Mouse (Mus musculus): ENCODE results near the gene Ano6. TPM values are rescaled to one million over a fixed set of nuclear protein-coding genes. Genes with fewer than 3 reads are reported as not detected.

Gene Ano6
- polyA plus RNA-seq, 1 experiment from 2014 or later: 35.2 TPM

DNA sequence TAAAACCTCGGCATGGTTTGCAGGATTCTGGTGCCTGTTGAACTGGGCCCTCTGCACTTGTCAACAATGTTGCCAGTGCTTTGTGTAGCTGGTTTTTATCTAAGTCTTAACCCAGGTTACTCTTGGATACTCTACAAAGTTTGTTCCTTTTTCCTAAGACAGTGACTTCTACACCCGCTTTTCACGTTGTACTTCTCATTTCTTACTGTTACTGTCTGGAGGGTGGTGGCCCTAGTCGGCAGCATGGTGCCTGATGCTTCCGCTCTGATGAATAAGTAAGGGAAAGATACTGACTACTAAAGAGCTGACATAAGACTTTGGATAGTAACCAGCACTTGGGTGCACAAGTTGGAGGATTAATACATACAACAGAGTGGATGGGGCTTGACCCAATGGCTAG is 9.0 kb downstream of the Ano6 start:
- Histone ChIP-seq H3K9me3 (replicated peaks; ENCODE audit: low read length) (no peaks in the 10 kb centered on the region), H3K4me3 (replicated peaks; ENCODE audit: low read depth, low read length) (no peak overlapping the region), H3K27me3 (ENCODE audit: insufficient read depth, low read length) (no peaks in the 10 kb centered on the region), H3K27ac (no peak overlapping the region), H3K9ac (ENCODE audit: low read depth, low read length) (no peak overlapping the region), H3K4me2 (ENCODE audit: low read length) (no peak overlapping the region), H3K36me3 (ENCODE audit: insufficient read depth, low read length) (no peaks in the 10 kb centered on the region; the same call in 1 of the 2 replicates), H3K4me1 (replicated peaks; ENCODE audit: insufficient read depth, low read length) (peaks cover 43% of the 10 kb centered on the region)
- ATAC-seq (replicated peaks; ENCODE audit: low FRiP score, low read depth) (no peak), DNase-seq (ENCODE audit: low spot score) (no peak)
- WGBS: 94% methylated on average over 5 of the region's 5 CpGs
- no peak for TF ChIP-seq CTCF (IDR thresholded peaks at IDR 0.05; ENCODE audit: low read depth)

DNA sequence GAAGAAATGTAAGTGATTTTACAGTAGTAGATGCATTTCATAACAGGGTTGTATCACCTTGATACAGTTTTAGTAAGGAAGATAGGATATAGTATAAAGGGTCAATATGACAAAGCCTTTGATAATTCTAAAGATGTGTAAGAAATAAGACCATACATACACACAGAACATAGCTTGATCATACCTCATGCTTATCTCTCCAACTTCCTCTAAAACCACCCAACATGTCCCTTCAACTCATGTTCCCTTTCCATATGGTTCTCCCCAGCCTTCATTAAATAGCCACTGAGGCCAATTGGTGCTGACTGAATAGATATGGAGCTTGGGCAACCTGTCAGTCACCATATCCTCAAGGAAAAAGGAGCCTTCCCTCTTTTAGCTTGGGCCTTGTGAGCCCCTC is 9.4 kb downstream of the Ano6 start:
- Histone ChIP-seq H3K4me1 (replicated peaks; ENCODE audit: insufficient read depth, low read length) (peaks cover 43% of the 10 kb centered on the region), H3K9me3 (replicated peaks; ENCODE audit: low read length) (no peaks in the 10 kb centered on the region), H3K36me3 (ENCODE audit: insufficient read depth, low read length) (no peaks in the 10 kb centered on the region; the same call in 1 of the 2 replicates), H3K27me3 (ENCODE audit: insufficient read depth, low read length) (no peaks in the 10 kb centered on the region), H3K9ac (ENCODE audit: low read depth, low read length) (no peak overlapping the region), H3K4me2 (ENCODE audit: low read length) (no peak overlapping the region), H3K27ac (no peak overlapping the region), H3K4me3 (replicated peaks; ENCODE audit: low read depth, low read length) (no peak overlapping the region)
- TF ChIP-seq CTCF (IDR thresholded peaks at IDR 0.05; ENCODE audit: low read depth): no peak
- no peak for ATAC-seq (replicated peaks; ENCODE audit: low FRiP score, low read depth)
- DNase-seq (ENCODE audit: low spot score): no peak

DNA sequence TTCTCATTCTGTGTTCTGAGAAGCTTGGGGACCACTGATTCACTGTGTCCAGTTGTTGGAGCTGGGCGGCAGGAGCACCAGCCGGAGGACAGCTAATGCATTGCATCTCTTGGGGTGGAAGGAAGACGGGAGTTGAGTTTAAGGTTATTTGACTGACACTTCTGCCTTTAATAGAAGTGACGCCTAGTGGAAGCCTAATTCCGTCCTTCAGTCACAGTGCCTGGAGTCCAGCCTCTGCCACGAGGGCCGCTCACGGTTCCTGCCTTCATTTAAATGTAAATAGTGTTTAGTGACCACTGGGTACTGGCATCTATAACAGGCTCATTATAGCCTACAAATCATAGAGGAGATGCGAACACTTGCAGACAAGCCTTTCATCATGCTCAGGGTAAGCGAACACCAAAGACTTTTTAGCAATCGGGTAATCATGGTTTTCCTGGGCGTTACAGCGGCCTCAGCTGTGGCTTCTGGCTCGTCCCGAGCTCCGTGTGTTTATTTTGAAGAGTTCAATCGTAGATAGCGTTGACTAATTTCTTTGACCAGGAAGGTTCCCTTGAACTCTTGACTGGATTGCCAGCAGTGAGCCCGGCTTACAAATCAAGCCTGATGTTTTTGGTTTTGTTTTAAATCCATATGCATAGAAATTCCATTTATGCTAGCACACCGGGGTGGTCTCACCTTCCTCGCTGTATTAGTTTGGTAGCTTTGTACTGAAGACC is 10.8 kb downstream of the Ano6 start:
- H3K4me1 ChIP-seq (replicated peaks; ENCODE audit: insufficient read depth, low read length): peaks cover 37% of the 10 kb centered on the region
- H3K9me3 ChIP-seq (replicated peaks; ENCODE audit: low read length): no peaks in the 10 kb centered on the region
- no peak overlapping the region for H3K9ac ChIP-seq (ENCODE audit: low read depth, low read length)
- DNase-seq (ENCODE audit: low spot score) (no peak), ATAC-seq (replicated peaks; ENCODE audit: low FRiP score, low read depth) (no peak)
- no peak overlapping the region for H3K4me3 ChIP-seq (replicated peaks; ENCODE audit: low read depth, low read length)
- no peaks in the 10 kb centered on the region for H3K27me3 ChIP-seq (ENCODE audit: insufficient read depth, low read length)
- no peak for TF ChIP-seq CTCF (IDR thresholded peaks at IDR 0.05; ENCODE audit: low read depth)
- H3K36me3 ChIP-seq (ENCODE audit: insufficient read depth, low read length): no peaks in the 10 kb centered on the region; the same call in 1 of the 2 replicates
- WGBS: 82% methylated on average over 21 of the region's 21 CpGs
- H3K27ac ChIP-seq: no peak overlapping the region
- no peak overlapping the region for H3K4me2 ChIP-seq (ENCODE audit: low read length)

DNA sequence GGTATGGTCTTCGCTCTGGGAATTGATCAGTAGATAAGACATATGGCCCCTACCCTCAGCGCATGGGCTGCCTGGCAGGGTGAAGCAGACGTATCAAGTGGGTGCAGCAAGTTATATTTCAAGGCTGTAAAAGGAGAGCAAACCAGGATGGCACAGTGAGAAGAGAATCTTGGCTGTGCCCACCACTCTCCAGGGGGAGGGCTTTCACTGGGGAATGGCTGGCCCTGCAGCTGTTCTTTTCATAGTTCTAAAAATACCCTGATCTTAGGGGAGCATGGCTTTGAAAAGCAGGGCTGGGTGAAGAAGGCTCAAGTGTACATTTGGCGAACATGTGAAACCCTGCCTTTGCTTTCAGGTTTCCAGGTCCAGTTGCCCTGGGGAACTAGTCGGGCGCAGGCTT is 11.5 kb downstream of the Ano6 start:
- H3K27me3 ChIP-seq (ENCODE audit: insufficient read depth, low read length): no peaks in the 10 kb centered on the region
- peaks cover 37% of the 10 kb centered on the region for H3K4me1 ChIP-seq (replicated peaks; ENCODE audit: insufficient read depth, low read length)
- no peak overlapping the region for H3K4me2 ChIP-seq (ENCODE audit: low read length)
- H3K4me3 ChIP-seq (replicated peaks; ENCODE audit: low read depth, low read length): no peak overlapping the region
- no peak overlapping the region for H3K27ac ChIP-seq
- WGBS: 78% methylated on average over 6 of the region's 6 CpGs
- no peak for TF ChIP-seq CTCF (IDR thresholded peaks at IDR 0.05; ENCODE audit: low read depth)
- H3K36me3 ChIP-seq (ENCODE audit: insufficient read depth, low read length): no peaks in the 10 kb centered on the region; the same call in 1 of the 2 replicates
- no peak for DNase-seq (ENCODE audit: low spot score)
- ATAC-seq (replicated peaks; ENCODE audit: low FRiP score, low read depth): no peak
- H3K9ac ChIP-seq (ENCODE audit: low read depth, low read length): no peak overlapping the region
- H3K9me3 ChIP-seq (replicated peaks; ENCODE audit: low read length): no peaks in the 10 kb centered on the region

DNA sequence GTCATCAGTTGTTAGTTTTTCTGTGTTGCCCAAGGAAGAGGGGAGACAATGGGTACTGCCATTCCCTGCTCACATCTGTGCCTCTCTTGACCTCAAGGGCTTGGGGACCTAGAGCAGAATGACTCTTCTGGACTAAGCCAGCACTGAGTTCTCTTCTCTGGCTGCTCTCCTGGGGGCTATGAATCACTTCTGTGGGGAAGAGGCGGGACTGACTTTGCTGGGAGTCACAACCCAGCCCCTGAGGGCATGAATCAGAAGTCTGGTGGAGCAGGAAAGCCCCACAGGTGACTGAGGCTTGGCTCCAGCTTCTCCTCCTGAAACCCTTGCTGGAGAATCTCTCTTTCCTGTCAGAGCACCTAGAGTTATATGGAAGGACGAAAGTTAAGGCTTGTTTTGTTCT is 12.1 kb downstream of the Ano6 start:
- H3K4me3 ChIP-seq (replicated peaks; ENCODE audit: low read depth, low read length): no peak overlapping the region
- peaks cover 31% of the 10 kb centered on the region for H3K4me1 ChIP-seq (replicated peaks; ENCODE audit: insufficient read depth, low read length)
- 40% methylated on average over 2 of the region's 2 CpGs for WGBS
- H3K36me3 ChIP-seq (ENCODE audit: insufficient read depth, low read length): no peaks in the 10 kb centered on the region; the same call in 1 of the 2 replicates
- no peak for ATAC-seq (replicated peaks; ENCODE audit: low FRiP score, low read depth)
- no peak overlapping the region for H3K27ac ChIP-seq
- no peaks in the 10 kb centered on the region for H3K27me3 ChIP-seq (ENCODE audit: insufficient read depth, low read length)
- no peak overlapping the region for H3K4me2 ChIP-seq (ENCODE audit: low read length)
- DNase-seq (ENCODE audit: low spot score): peak; percentile 31
- H3K9ac ChIP-seq (ENCODE audit: low read depth, low read length): no peak overlapping the region
- H3K9me3 ChIP-seq (replicated peaks; ENCODE audit: low read length): no peaks in the 10 kb centered on the region
- no peak for TF ChIP-seq CTCF (IDR thresholded peaks at IDR 0.05; ENCODE audit: low read depth)

DNA sequence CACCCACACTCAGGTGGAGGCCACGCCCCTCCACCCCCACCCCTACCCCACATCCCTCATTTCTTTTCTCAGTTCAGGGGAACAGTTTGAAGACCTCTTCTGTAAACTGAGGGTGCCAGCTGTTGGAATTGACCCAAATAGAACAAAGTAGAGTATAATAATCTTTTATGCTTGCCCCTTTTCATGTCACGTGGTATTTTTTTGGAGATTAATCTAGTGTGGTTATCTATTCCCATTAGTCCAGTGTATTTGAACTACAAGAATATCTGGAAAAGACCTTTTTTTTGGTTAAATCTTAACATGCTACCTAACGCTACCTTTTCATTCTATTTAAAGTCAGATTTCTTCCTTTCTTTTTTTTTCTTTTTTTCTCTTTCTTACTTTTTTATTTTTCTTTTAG is 12.8 kb downstream of the Ano6 start:
- Histone ChIP-seq H3K4me3 (replicated peaks; ENCODE audit: low read depth, low read length) (no peak overlapping the region), H3K9ac (ENCODE audit: low read depth, low read length) (no peak overlapping the region), H3K4me2 (ENCODE audit: low read length) (no peak overlapping the region), H3K9me3 (replicated peaks; ENCODE audit: low read length) (no peaks in the 10 kb centered on the region), H3K27me3 (ENCODE audit: insufficient read depth, low read length) (no peaks in the 10 kb centered on the region), H3K4me1 (replicated peaks; ENCODE audit: insufficient read depth, low read length) (peaks cover 30% of the 10 kb centered on the region), H3K27ac (no peak overlapping the region), H3K36me3 (ENCODE audit: insufficient read depth, low read length) (no peaks in the 10 kb centered on the region; the same call in 1 of the 2 replicates)
- WGBS: 91% methylated on average over 3 of the region's 3 CpGs
- DNase-seq (ENCODE audit: low spot score) (no peak), ATAC-seq (replicated peaks; ENCODE audit: low FRiP score, low read depth) (no peak)
- no peak for TF ChIP-seq CTCF (IDR thresholded peaks at IDR 0.05; ENCODE audit: low read depth)
